Mouse (Mus musculus) myocyte (in vitro differentiated cells): ENCODE data around the gene Prpf4b. TPM values are rescaled to one million over a fixed set of nuclear protein-coding genes. Genes with fewer than 3 reads are reported as not detected.

Source experiments
- H3K27me3 ChIP-seq: one replicate; pipeline ENCODE4 v1.6.1; 2011; ENCODE audit not compliant: control insufficient read depth, insufficient read depth, insufficient read length
- H3K36me3 ChIP-seq: one replicate; pipeline ENCODE4 v1.6.1; 2011; ENCODE audit not compliant: control insufficient read depth, insufficient read depth
- H3K4me2 ChIP-seq: one replicate; pipeline ENCODE4 v1.6.1; 2011; ENCODE audit warnings: low read depth, control low read depth
- H3K4me3 ChIP-seq: one replicate; pipeline ENCODE4 v1.5.1; 2011; ENCODE audit warnings: mild to moderate bottlenecking, control low read depth, moderate library complexity
- H3K79me2 ChIP-seq: one replicate; pipeline ENCODE4 v1.6.1; 2011; ENCODE audit not compliant: control insufficient read depth, insufficient read depth
- H3ac ChIP-seq: one replicate; pipeline ENCODE4 v1.6.1; 2011; ENCODE audit not compliant: control insufficient read depth, insufficient read length
- CEBPB ChIP-seq: IDR thresholded peaks from 2 replicates; pipeline ENCODE4 v1.6.1; 2011; ENCODE audit warnings: mild to moderate bottlenecking, moderate library complexity; ENCODE audit not compliant: poor library complexity, insufficient read depth, severe bottlenecking
- E2F4 ChIP-seq: IDR thresholded peaks from one replicate; pipeline ENCODE4 v1.6.1; 2011; ENCODE audit warnings: mild to moderate bottlenecking, control low read depth, moderate library complexity; ENCODE audit not compliant: insufficient read depth
- MAX ChIP-seq: IDR thresholded peaks from one replicate; pipeline ENCODE4 v1.6.1; 2011; ENCODE audit warnings: low read depth, mild to moderate bottlenecking, control low read depth
- MYOD1 ChIP-seq, 3 experiments: IDR thresholded peaks; one replicate each; pipeline ENCODE4 v1.6.1; 2011; ENCODE audit warnings: control low read depth in 2 of 3, low read depth in 2 of 3, mild to moderate bottlenecking in 2 of 3, moderate library complexity in 1 of 3; ENCODE audit not compliant: insufficient read length in 2 of 3, control insufficient read depth in 1 of 3
- MYOG ChIP-seq, 3 experiments: IDR thresholded peaks; one replicate each; pipeline ENCODE4 v1.6.1; 2011; ENCODE audit warnings: control low read depth in 2 of 3, low read depth in 2 of 3, mild to moderate bottlenecking in 2 of 3; ENCODE audit not compliant: insufficient read length in 2 of 3, control insufficient read depth in 1 of 3, insufficient read depth in 1 of 3
- POLR2A ChIP-seq: IDR thresholded peaks from one replicate; pipeline ENCODE4 v1.6.1; 2011; ENCODE audit warnings: low read depth, mild to moderate bottlenecking, control low read depth, moderate library complexity; ENCODE audit not compliant: insufficient read length
- POLR2AphosphoS2 ChIP-seq: IDR thresholded peaks from one replicate; pipeline ENCODE4 v1.6.1; 2011; ENCODE audit warnings: low read depth, control low read depth; ENCODE audit not compliant: insufficient read length
- REST ChIP-seq: IDR thresholded peaks from one replicate; pipeline ENCODE4 v1.6.1; 2011; ENCODE audit warnings: mild to moderate bottlenecking, control low read depth, moderate library complexity; ENCODE audit not compliant: insufficient read depth, insufficient read length
- SRF ChIP-seq: IDR thresholded peaks from one replicate; pipeline ENCODE4 v1.6.1; 2011; ENCODE audit warnings: low read depth; ENCODE audit not compliant: control insufficient read depth, insufficient read length
- TCF12 ChIP-seq: IDR thresholded peaks from one replicate; pipeline ENCODE4 v1.6.1; 2011; ENCODE audit warnings: mild to moderate bottlenecking, control low read depth; ENCODE audit not compliant: poor library complexity, insufficient read depth, severe bottlenecking
- TCF3 ChIP-seq: IDR thresholded peaks from one replicate; pipeline ENCODE4 v1.6.1; 2011; ENCODE audit warnings: low read depth, control low read depth; ENCODE audit not compliant: insufficient read length
- USF1 ChIP-seq: IDR thresholded peaks from one replicate; pipeline ENCODE4 v1.6.1; 2011; ENCODE audit warnings: low read depth, mild to moderate bottlenecking, control low read depth, moderate library complexity
- polyA plus RNA-seq: library from polyadenylated mRNA; unstranded; fragments of >200 nt; fragmentation: generic; extraction: Trizol; gene quantifications from one replicate; pipeline ENCODE4 v1.2.1, GENCODE M21; 2012; ENCODE audit warnings: missing spikeins

Prpf4b gene
- 8.1 TPM for polyA plus RNA-seq

GRCm38 (mm10) chr13:34875166-34875710 lies at the start of gene Prpf4b:
Gene Prpf4b, plus strand, starts transcription at chr13:34875302.
- peaks cover 46% of the 10 kb centered on the region for H3K79me2 ChIP-seq
- H3K27me3 ChIP-seq = peaks cover 4% of the 10 kb centered on the region
- H3ac ChIP-seq = peak within 1 kb of the TSS; percentile 63
- H3K4me3 ChIP-seq = peak within 1 kb of the TSS; percentile 52
- no peaks in the 10 kb centered on the region for H3K36me3 ChIP-seq
- TF ChIP-seq POLR2AphosphoS2 (peak; percentile 71), MAX (no peak), E2F4 (no peak), TCF12 (no peak), USF1 (no peak), POLR2A (peak; percentile 71), REST (no peak), SRF (no peak)
- peak within 1 kb of the TSS; percentile 95 for H3K4me2 ChIP-seq

GRCm38 (mm10) chr13:34826760-34827690 lies 48.1 kb upstream of the Prpf4b start:
- Histone ChIP-seq H3K36me3 (no peaks in the 10 kb centered on the region), H3ac (no peak overlapping the region), H3K4me3 (no peak overlapping the region), H3K27me3 (no peaks in the 10 kb centered on the region), H3K4me2 (no peak overlapping the region), H3K79me2 (no peaks in the 10 kb centered on the region)
- TF ChIP-seq POLR2AphosphoS2 (no peak), MAX (no peak), MYOD1 (IDR thresholded peaks at IDR 0.05; ENCODE audit: control insufficient read depth in 1 of 3, insufficient read length in 2 of 3, low read depth in 2 of 3) (no peak), SRF (no peak), TCF3 (no peak), TCF12 (no peak), E2F4 (no peak), REST (no peak), USF1 (no peak), CEBPB (no peak), MYOG (IDR thresholded peaks at IDR 0.05; ENCODE audit: control insufficient read depth in 1 of 3, insufficient read depth in 1 of 3, insufficient read length in 2 of 3, low read depth in 2 of 3) (no peak), POLR2A (no peak)

GRCm38 (mm10) chr13:34827988-34828882 lies 46.9 kb upstream of the Prpf4b start:
- Histone ChIP-seq H3K79me2 (no peaks in the 10 kb centered on the region), H3K36me3 (no peaks in the 10 kb centered on the region), H3K27me3 (no peaks in the 10 kb centered on the region), H3K4me3 (no peak overlapping the region), H3K4me2 (no peak overlapping the region), H3ac (no peak overlapping the region)
- TF ChIP-seq POLR2AphosphoS2 (no peak), TCF3 (no peak), MYOD1 (IDR thresholded peaks at IDR 0.05; ENCODE audit: control insufficient read depth in 1 of 3, insufficient read length in 2 of 3, low read depth in 2 of 3) (no peak), TCF12 (no peak), E2F4 (no peak), REST (no peak), POLR2A (no peak), MYOG (IDR thresholded peaks at IDR 0.05; ENCODE audit: control insufficient read depth in 1 of 3, insufficient read depth in 1 of 3, insufficient read length in 2 of 3, low read depth in 2 of 3) (no peak), SRF (no peak), MAX (no peak)

- Histone ChIP-seq H3K4me2 (no peak overlapping the region), H3K27me3 (peaks cover 7% of the 10 kb centered on the region), H3K79me2 (no peaks in the 10 kb centered on the region), H3K4me3 (no peak overlapping the region), H3ac (no peak overlapping the region), H3K36me3 (no peaks in the 10 kb centered on the region)
- TF ChIP-seq MYOG (IDR thresholded peaks at IDR 0.05; ENCODE audit: control insufficient read depth in 1 of 3, insufficient read depth in 1 of 3, insufficient read length in 2 of 3, low read depth in 2 of 3) (no peak), E2F4 (no peak), POLR2A (no peak), POLR2AphosphoS2 (no peak), MYOD1 (IDR thresholded peaks at IDR 0.05; ENCODE audit: control insufficient read depth in 1 of 3, insufficient read length in 2 of 3, low read depth in 2 of 3) (no peak), MAX (no peak), SRF (no peak), USF1 (no peak)
These were observed 32.3 kb upstream of the Prpf4b start for GRCm38 (mm10) chr13:34842851-34843250.
